Mouse (Mus musculus): ENCODE results near the gene Ncam1. TPM values are rescaled to one million over a fixed set of nuclear protein-coding genes. Genes with fewer than 3 reads are reported as not detected.

Gene Ncam1
- polyA plus RNA-seq (2012; ENCODE audit: insufficient read depth, low replicate concordance): 0.31 TPM in 1 of 2 replicates, not detected in the other

DNA sequence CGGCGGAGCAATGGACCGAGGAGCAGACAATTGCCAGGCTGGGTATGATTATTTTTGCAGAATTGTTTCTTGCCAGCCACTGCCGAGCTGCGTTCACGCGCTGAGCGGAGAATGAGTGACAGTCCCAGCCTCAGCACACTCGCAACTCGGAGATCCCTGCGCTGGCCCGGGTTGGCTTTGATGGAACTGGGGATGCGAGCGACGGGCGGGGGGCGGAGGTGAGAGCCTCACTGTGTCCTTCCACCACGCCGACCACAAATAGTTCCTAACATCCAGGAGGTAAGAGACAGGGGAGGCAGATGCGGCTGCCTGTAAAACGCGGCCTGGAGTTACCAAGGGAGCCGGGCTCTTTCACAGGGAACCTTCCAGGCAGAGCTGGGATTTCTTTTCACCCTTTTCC is at the start of gene Ncam1:
Gene Ncam1, minus strand, starts transcription at position 120 of the 400 bp plus-strand sequence.
- Histone ChIP-seq H3K27me3 (replicated peaks) (peaks cover 45% of the 10 kb centered on the region), H3K9me3 (peaks cover 6% of the 10 kb centered on the region; the same call in 1 of the 2 replicates), H3K4me3 (replicated peaks) (peak within 1 kb of the TSS; percentile 88), H3K36me3 (replicated peaks; ENCODE audit: low read length) (no peaks in the 10 kb centered on the region), H3K4me1 (peaks cover 26% of the 10 kb centered on the region)
- no peak for TF ChIP-seq FLI1 (IDR thresholded peaks at IDR 0.05; ENCODE audit: low read length)
- no peak for TF ChIP-seq GATA1 (IDR thresholded peaks at IDR 0.05; ENCODE audit: borderline replicate concordance, low read length)

GRCm38 (mm10) chr9:49834013-49834412 is 35.3 kb upstream of the Ncam1 start:
- H3K9me3 ChIP-seq: peaks cover 10% of the 10 kb centered on the region; the same call in 1 of the 2 replicates
- H3K4me3 ChIP-seq (replicated peaks): no peak overlapping the region
- no peaks in the 10 kb centered on the region for H3K36me3 ChIP-seq (replicated peaks; ENCODE audit: low read length)
- H3K27me3 ChIP-seq (replicated peaks): no peaks in the 10 kb centered on the region
- TF ChIP-seq FLI1 (IDR thresholded peaks at IDR 0.05; ENCODE audit: low read length) (no peak), GATA1 (IDR thresholded peaks at IDR 0.05; ENCODE audit: borderline replicate concordance, low read length) (no peak)
- H3K4me1 ChIP-seq: no peaks in the 10 kb centered on the region

DNA sequence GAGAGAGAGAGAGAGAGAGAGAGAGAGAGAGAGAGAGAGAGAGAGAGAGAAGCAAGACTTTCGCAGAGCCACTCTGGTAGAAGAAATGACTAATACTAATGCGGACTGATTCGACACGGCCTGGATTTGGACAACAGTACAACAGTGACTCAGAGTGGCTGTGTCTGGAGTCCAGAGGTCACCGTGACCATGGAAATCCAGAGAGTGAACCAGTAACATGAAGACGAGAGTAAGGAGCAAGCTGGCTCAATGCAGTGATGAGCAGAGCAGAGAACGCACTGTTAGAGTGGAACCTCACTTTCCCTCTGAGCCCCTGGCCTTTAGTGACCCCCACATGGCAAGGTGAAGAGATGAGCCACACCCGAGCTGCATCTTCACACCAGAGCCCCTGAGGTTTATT is 28.9 kb upstream of the Ncam1 start:
- H3K9me3 ChIP-seq: peaks cover 10% of the 10 kb centered on the region; the same call in 1 of the 2 replicates
- no peak overlapping the region for H3K4me3 ChIP-seq (replicated peaks)
- H3K36me3 ChIP-seq (replicated peaks; ENCODE audit: low read length): no peaks in the 10 kb centered on the region
- no peaks in the 10 kb centered on the region for H3K27me3 ChIP-seq (replicated peaks)
- TF ChIP-seq FLI1 (IDR thresholded peaks at IDR 0.05; ENCODE audit: low read length) (no peak), GATA1 (IDR thresholded peaks at IDR 0.05; ENCODE audit: borderline replicate concordance, low read length) (no peak)
- no peaks in the 10 kb centered on the region for H3K4me1 ChIP-seq

DNA sequence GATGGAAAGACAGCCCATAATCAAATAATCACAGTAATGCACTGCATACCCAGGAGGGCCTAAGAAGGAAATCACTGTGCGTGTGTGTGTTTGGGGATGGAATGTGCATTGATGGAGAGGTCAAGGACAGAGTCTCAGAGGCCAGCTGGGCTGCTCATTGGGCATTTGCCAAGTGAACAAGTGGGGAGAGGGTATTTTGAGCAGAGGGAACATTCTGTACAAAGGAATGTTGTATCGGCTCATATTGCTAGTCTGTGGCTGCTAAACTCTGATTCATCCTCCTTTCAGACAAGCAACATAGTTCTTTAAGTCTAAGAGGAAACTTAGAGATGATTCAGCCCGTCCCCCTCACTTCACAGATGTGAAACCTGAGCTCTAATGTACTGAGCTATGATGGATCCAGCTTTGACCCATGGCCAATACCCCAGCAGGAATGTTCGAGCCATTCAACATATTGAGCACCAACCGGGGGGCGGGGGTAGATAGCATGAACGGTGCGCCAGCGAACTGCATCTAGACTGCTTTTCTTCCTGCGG is 17.5 kb upstream of the Ncam1 start:
- Histone ChIP-seq H3K27me3 (replicated peaks) (no peaks in the 10 kb centered on the region), H3K36me3 (replicated peaks; ENCODE audit: low read length) (no peaks in the 10 kb centered on the region), H3K4me1 (no peaks in the 10 kb centered on the region), H3K9me3 (0 out of 2 replicates have a peak, but pooled peaks cover 5% of the 10 kb centered on the region), H3K4me3 (replicated peaks) (no peak overlapping the region)
- TF ChIP-seq GATA1 (IDR thresholded peaks at IDR 0.05; ENCODE audit: borderline replicate concordance, low read length) (no peak), FLI1 (IDR thresholded peaks at IDR 0.05; ENCODE audit: low read length) (no peak)

DNA sequence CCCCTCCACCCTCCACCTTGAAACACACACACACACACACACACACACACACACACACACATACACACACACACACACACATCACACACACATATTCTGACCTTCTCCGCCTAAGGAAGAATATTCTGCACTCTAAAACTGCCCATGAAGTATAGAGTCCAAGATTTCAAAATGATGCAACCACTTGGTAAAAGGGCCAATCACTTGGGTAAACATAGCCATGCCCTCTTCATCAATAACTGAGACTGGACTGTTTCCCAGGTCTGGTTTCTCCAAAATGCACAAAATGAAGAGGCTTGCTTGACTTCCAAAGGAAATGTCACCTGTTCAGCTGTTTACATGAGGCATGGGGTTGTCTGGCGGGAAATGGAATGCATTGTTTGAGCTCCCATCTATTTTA is 15.7 kb upstream of the Ncam1 start:
- H3K27me3 ChIP-seq (replicated peaks): no peaks in the 10 kb centered on the region
- H3K4me3 ChIP-seq (replicated peaks): no peak overlapping the region
- 0 out of 2 replicates have a peak, but pooled peaks cover 5% of the 10 kb centered on the region for H3K9me3 ChIP-seq
- TF ChIP-seq FLI1 (IDR thresholded peaks at IDR 0.05; ENCODE audit: low read length): no peak
- TF ChIP-seq GATA1 (IDR thresholded peaks at IDR 0.05; ENCODE audit: borderline replicate concordance, low read length): no peak
- no peaks in the 10 kb centered on the region for H3K4me1 ChIP-seq
- H3K36me3 ChIP-seq (replicated peaks; ENCODE audit: low read length): no peaks in the 10 kb centered on the region

- Histone ChIP-seq H3K4me3 (replicated peaks) (no peak overlapping the region), H3K9me3 (no peaks in the 10 kb centered on the region), H3K27me3 (replicated peaks) (peaks cover 17% of the 10 kb centered on the region), H3K36me3 (replicated peaks; ENCODE audit: low read length) (no peaks in the 10 kb centered on the region), H3K4me1 (peaks cover 8% of the 10 kb centered on the region)
- TF ChIP-seq GATA1 (IDR thresholded peaks at IDR 0.05; ENCODE audit: borderline replicate concordance, low read length) (no peak), FLI1 (IDR thresholded peaks at IDR 0.05; ENCODE audit: low read length) (no peak)
These were observed 4.5 kb upstream of the Ncam1 start for GRCm38 (mm10) chr9:49803222-49803621.

DNA sequence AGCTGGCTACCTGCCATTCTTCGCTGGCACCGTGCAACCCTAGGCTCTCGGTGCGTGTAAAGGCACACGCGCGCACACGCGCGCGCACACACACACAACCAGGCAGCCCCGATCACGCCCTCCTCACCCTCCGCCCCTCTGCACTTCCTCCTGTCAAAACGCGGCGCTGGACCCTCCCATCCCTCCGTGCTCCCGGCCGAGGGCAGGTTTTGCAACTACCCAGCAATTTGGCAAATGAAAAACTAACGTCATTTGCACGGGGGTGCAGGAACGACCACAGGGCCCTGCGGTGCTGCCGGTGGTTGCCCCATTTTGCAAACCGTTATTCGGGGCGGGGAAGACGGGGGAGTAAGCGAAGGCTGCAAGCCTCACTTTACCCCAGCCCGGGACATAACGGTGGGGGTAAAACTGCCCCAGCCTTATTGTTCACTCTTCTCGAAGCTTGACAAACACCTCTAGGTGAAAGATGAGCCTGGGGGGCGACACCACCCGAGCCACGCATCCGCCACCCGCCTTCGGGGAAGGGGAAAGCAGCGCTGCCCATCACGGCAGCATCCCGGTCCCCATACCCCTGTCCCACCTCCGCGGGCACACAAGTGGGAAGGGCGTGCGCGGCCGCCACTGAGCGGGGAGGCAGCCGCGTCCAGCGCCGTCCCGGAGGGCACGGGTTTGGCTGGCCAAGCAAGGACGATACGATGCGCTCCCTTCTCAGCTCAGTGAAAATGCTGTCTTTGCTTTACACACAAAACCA is 729 bp downstream of the Ncam1 start:
- Histone ChIP-seq H3K36me3 (replicated peaks; ENCODE audit: low read length) (no peaks in the 10 kb centered on the region), H3K4me3 (replicated peaks) (peak overlapping the region; percentile 88), H3K9me3 (peaks cover 6% of the 10 kb centered on the region; the same call in 1 of the 2 replicates), H3K4me1 (peaks cover 26% of the 10 kb centered on the region), H3K27me3 (replicated peaks) (peaks cover 45% of the 10 kb centered on the region)
- no peak for TF ChIP-seq GATA1 (IDR thresholded peaks at IDR 0.05; ENCODE audit: borderline replicate concordance, low read length)
- no peak for TF ChIP-seq FLI1 (IDR thresholded peaks at IDR 0.05; ENCODE audit: low read length)

DNA sequence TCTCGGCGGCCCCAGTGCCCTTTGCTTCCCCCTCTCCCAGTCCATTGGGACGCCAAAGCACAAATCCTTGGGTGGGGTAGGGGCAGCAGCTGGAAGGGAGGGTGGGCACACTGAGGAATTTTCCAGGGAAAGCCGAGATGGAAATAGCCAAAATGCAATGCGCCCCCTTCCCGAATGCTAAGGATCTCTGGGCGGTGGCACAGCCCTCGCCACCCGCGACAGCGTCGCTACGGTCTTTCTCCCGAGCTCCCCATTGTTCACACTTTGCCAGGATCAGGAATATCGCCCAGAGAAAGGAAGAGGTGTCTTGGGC is 1.3 kb downstream of the Ncam1 start:
- Histone ChIP-seq H3K27me3 (replicated peaks) (peaks cover 45% of the 10 kb centered on the region), H3K36me3 (replicated peaks; ENCODE audit: low read length) (no peaks in the 10 kb centered on the region), H3K4me3 (replicated peaks) (peak overlapping the region; percentile 88), H3K9me3 (peaks cover 6% of the 10 kb centered on the region; the same call in 1 of the 2 replicates), H3K4me1 (peaks cover 26% of the 10 kb centered on the region)
- TF ChIP-seq GATA1 (IDR thresholded peaks at IDR 0.05; ENCODE audit: borderline replicate concordance, low read length): no peak
- no peak for TF ChIP-seq FLI1 (IDR thresholded peaks at IDR 0.05; ENCODE audit: low read length)

DNA sequence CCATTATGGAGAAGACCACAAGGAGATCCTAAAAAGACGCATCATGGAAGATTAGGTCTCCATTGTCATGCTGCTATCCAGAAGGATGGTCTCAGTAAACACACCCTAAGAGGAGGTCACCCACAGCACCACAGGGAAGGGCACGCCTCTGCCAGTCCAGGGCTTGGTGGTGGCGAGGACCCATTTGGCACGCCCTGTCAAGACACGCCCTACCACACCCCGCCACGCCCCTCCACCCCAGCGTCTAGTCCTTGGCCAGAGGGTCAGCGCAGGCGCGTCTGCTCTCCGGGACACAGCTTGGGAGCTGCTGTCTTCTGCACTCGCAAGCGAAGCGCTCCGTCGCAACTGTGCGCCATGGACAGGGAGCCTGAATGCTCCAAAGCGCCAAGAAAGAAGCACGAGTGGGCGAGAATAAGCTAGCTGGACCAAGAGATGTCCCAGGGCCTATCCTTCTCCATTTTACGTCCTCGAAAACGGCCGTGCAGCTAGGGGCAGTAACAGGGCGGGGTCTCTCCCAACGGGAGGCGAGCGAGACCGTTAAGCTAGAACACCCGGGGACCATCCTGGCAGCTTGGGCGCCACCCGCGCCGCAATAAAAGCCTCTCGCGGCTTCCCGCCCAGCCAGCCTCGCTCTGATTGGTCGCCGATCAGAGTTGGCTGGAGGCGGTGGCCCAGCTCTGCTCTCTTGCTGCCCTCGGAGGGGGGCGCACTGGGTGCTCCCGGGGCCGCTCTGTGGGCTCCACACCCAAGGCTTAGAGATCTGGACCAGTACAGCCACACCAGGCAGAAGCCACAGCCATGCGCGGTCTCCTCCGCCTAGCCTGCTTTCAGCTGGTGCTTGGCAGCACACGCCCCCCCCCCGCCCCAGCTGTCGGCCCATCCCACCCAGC is 1.9 kb downstream of the Ncam1 start:
- peaks cover 26% of the 10 kb centered on the region for H3K4me1 ChIP-seq
- H3K4me3 ChIP-seq (replicated peaks): peak overlapping the region; percentile 88
- peaks cover 6% of the 10 kb centered on the region; the same call in 1 of the 2 replicates for H3K9me3 ChIP-seq
- H3K36me3 ChIP-seq (replicated peaks; ENCODE audit: low read length): no peaks in the 10 kb centered on the region
- TF ChIP-seq GATA1 (IDR thresholded peaks at IDR 0.05; ENCODE audit: borderline replicate concordance, low read length): no peak
- no peak for TF ChIP-seq FLI1 (IDR thresholded peaks at IDR 0.05; ENCODE audit: low read length)
- peaks cover 45% of the 10 kb centered on the region for H3K27me3 ChIP-seq (replicated peaks)

Data from megakaryocyte, embryonic 14.5 days (primary cell).